Mouse (Mus musculus) monocyte, adult 5-6 weeks (primary cell): Measurements from ENCODE around the gene Rbm48. TPM values are rescaled to one million over a fixed set of nuclear protein-coding genes. Genes with fewer than 3 reads are reported as not detected.
A peak's percentile ranks its signal among the peaks of the same experiment; 100 is the strongest.
"Not testable (repeated sequence)": the region's sequence is repeated elsewhere in the genome, so short reads cannot be mapped to it uniquely, and the experiment has no call there.

Experiments
- ATAC-seq: fragments of 153-309, 156-312 bp; replicated peaks from 2 replicates; pipeline ENCODE4 v1.8.0; 2017; ENCODE audit warnings: mild to moderate bottlenecking; ENCODE audit not compliant: low TSS enrichment, insufficient number of reproducible peaks, severe bottlenecking, poor library complexity, low FRiP score
- total RNA-seq: library from RNA; stranded (forward); fragments of 200-1000, 200-491, 200-594 nt; gene quantifications from 3 replicates; pipeline ENCODE4 v1.2.3, GENCODE M21; 2017

The Rbm48 gene
- 56.4 to 61.2 TPM (median 57.4 TPM) in 3 replicates for total RNA-seq

GRCm38 (mm10) chr5:3596399-3596766 lies at the start of gene Rbm48:
TSS of gene Rbm48 (minus strand) at chr5:3596585.
- ATAC-seq = peak; percentile 71

- no peak for ATAC-seq
These were observed 48.9 kb upstream of the Rbm48 start for GRCm38 (mm10) chr5:3645326-3645725.

GRCm38 (mm10) chr5:3644621-3645020 lies 48.2 kb upstream of the Rbm48 start:
- ATAC-seq = no peak

GRCm38 (mm10) chr5:3635286-3635685 lies 38.9 kb upstream of the Rbm48 start:
- ATAC-seq = no peak

- no peak for ATAC-seq
These were observed 37.6 kb upstream of the Rbm48 start for GRCm38 (mm10) chr5:3633951-3634350.

- ATAC-seq = no peak
These were observed 36.9 kb upstream of the Rbm48 start for GRCm38 (mm10) chr5:3633315-3633714.

- ATAC-seq = no peak
These were observed 35.9 kb upstream of the Rbm48 start for GRCm38 (mm10) chr5:3632285-3632684.

- no peak for ATAC-seq
These were observed 35.3 kb upstream of the Rbm48 start for GRCm38 (mm10) chr5:3631512-3632271.

- ATAC-seq = no peak
These were observed 33.7 kb upstream of the Rbm48 start for GRCm38 (mm10) chr5:3630055-3630454.

GRCm38 (mm10) chr5:3620486-3620885 lies 24.1 kb upstream of the Rbm48 start:
- ATAC-seq = no peak

GRCm38 (mm10) chr5:3611835-3612234 lies 15.4 kb upstream of the Rbm48 start:
- not testable (repeated sequence) for ATAC-seq

GRCm38 (mm10) chr5:3609241-3609640 lies 12.9 kb upstream of the Rbm48 start:
- 0 out of 2 replicates have a peak, but pooled peaks have one; percentile 40 for ATAC-seq

- no peak for ATAC-seq
These were observed 10.7 kb upstream of the Rbm48 start for GRCm38 (mm10) chr5:3607114-3607513.

- no peak for ATAC-seq
These were observed 4.4 kb upstream of the Rbm48 start for GRCm38 (mm10) chr5:3600790-3601189.

GRCm38 (mm10) chr5:3600298-3600697 lies 3.9 kb upstream of the Rbm48 start:
- no peak for ATAC-seq

GRCm38 (mm10) chr5:3598766-3599165 lies 2.4 kb upstream of the Rbm48 start:
- ATAC-seq = no peak

GRCm38 (mm10) chr5:3597171-3597570 lies 786 bp upstream of the Rbm48 start:
- ATAC-seq = no peak

- peak; percentile 96 for ATAC-seq
These were observed 539 bp downstream of the Rbm48 start, which contains the start of gene Pex1 for GRCm38 (mm10) chr5:3595693-3596398. TSS of gene Pex1 (plus strand) at chr5:3596066.

- no peak for ATAC-seq
These were observed 17.3 kb downstream of the Rbm48 start for GRCm38 (mm10) chr5:3579066-3579465.

GRCm38 (mm10) chr5:3577939-3578338 lies 18.4 kb downstream of the Rbm48 start:
- no peak for ATAC-seq
